Mouse (Mus musculus) thymus, adult 2 months (tissue): ENCODE measurements around the gene Scube3. TPM values are rescaled to one million over a fixed set of nuclear protein-coding genes. Genes with fewer than 3 reads are reported as not detected.

Experiments
- DNase-seq: peaks from one replicate; pipeline ENCODE4 v3.0.0; 2021
- H3K27ac ChIP-seq: fragments of 200-500 bp; 2 replicates; pipeline ENCODE4 v1.5.1; 2012; ENCODE audit warnings: low read length, control low read depth; ENCODE audit not compliant: control insufficient read depth, insufficient read depth
- H3K27me3 ChIP-seq: fragments of 200-500 bp; 2 replicates; pipeline ENCODE4 v1.6.1; 2012; ENCODE audit warnings: mild to moderate bottlenecking, low read length, moderate library complexity, mixed read lengths; ENCODE audit not compliant: control insufficient read depth, insufficient read depth
- H3K36me3 ChIP-seq: fragments of 200-500 bp; 2 replicates; pipeline ENCODE4 v1.6.1; 2012; ENCODE audit warnings: mild to moderate bottlenecking, low read length, moderate library complexity; ENCODE audit not compliant: control insufficient read depth, insufficient read depth
- H3K4me1 ChIP-seq: fragments of 200-500 bp; replicated peaks from 2 replicates; pipeline ENCODE4 v1.6.1; 2012; ENCODE audit warnings: low read length; ENCODE audit not compliant: control insufficient read depth, insufficient read depth
- H3K4me3 ChIP-seq: fragments of 200-500 bp; 2 replicates; pipeline ENCODE4 v1.5.1; 2012; ENCODE audit warnings: mild to moderate bottlenecking, low read length, control low read depth, moderate library complexity; ENCODE audit not compliant: control insufficient read depth, insufficient read depth
- CTCF ChIP-seq: fragments of 200-500 bp; IDR thresholded peaks from 2 replicates; pipeline ENCODE4 v1.5.1; 2012; ENCODE audit warnings: mild to moderate bottlenecking, control low read depth, low read length, moderate library complexity, borderline replicate concordance; ENCODE audit not compliant: control insufficient read depth, poor library complexity, insufficient read depth; ENCODE audit errors: extremely low read depth
- POLR2A ChIP-seq: fragments of 200-500 bp; IDR thresholded peaks from 2 replicates; pipeline ENCODE4 v1.6.1; 2012; ENCODE audit warnings: mild to moderate bottlenecking, low read length, control low read depth, moderate library complexity; ENCODE audit not compliant: control insufficient read depth, poor library complexity, insufficient read depth; ENCODE audit errors: extremely low read depth
- WGBS: fragments of 180-500 bp; shearing (Covaris S2); methylation state at CpG from one replicate; pipeline ENCODE4 v1.1.7; 2018; 5-methylcytosine and 5-hydroxymethylcytosine counted together
- polyA plus RNA-seq: library from polyadenylated mRNA; depleted of rRNA; stranded (reverse); fragments of >200 nt; gene quantifications from 2 replicates; pipeline ENCODE4 v1.2.3, GENCODE M21; 2012; rRNA removed

Scube3 gene
- polyA plus RNA-seq, result 1.6 and 3.0 TPM in 2 replicates

DNA sequence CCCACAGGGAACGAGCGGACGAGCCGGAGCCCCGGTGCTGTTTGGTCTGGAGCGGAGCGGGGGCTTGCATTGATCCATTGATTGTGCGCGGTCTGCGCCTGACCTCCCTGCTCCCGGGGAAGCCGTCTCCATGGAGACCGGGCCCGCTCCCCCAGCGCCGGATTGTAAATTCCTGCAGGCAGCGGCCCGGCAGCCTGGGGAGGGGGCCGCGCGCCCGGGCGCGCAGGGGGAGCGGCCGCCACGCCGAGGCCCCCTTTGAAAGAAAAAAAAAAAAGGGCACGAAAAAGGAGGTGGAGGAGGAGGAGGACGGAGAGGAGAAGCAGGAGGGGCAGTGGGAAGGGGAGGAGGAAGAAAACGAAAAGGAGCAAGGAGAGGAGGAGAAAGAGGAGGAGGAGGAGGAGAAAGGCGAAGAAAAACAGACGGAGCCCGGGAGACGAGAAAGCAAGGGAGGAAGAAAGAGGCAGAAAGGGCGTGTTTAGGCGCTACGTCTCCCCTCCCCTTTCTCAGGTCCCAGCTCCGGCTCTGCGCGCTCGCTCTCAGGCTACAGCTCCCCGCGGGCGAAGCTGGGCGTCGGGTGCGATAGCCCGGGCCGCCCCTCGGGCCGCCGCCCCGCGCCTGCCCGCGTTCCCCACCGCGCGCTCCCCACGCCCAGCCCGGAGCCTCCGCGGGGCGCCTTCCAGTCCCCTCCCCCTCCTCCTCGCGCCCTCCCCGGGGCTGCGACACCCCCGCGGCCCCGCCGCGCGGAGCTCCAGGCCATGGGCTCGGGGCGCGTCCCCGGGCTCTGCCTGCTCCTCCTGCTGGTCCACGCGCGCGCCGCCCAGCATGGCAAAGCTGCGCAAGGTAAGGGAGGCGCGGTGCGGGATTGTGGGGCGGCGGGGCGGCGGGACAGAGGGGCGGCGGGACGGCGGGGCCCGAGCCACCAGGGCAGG lies at the start of gene Scube3:
Gene Scube3 (plus strand): TSS at position 371 of the 929 bp plus-strand sequence.
- DNase-seq, result peak; percentile 26
- Histone ChIP-seq H3K27me3 (peaks cover 22% of the 10 kb centered on the region), H3K4me3 (peak within 1 kb of the TSS; percentile 43), H3K36me3 (no peaks in the 10 kb centered on the region), H3K4me1 (peaks cover 8% of the 10 kb centered on the region; the same call in 1 of the 2 replicates), H3K27ac (no peak within 1 kb of the TSS)
- TF ChIP-seq POLR2A, result no peak
- TF ChIP-seq CTCF, result no peak
- 2% methylated on average over 97 of the region's 97 CpGs for WGBS

DNA sequence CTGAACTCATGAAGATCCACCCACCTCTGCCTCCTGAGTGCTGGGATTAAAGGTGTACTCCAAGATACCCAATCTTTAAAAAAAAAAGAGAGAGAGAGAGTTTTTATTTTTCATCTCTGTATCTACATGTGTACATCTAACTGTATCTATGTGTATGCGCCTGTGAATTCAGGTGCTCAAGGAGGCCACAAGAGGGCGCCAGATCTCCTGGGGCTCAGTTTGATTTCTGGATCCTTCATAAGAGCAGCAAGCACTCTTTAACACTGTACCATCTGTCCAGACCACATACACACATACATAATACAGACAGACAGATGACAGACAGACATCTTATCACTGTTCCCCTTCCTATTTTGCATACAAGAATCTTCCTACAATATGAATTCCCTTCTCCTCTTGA lies 49.6 kb upstream of the Scube3 start:
- WGBS, result 96% methylated on average over 2 of the region's 2 CpGs
- Histone ChIP-seq H3K36me3 (no peaks in the 10 kb centered on the region), H3K4me3 (no peak overlapping the region), H3K4me1 (no peaks in the 10 kb centered on the region), H3K27me3 (no peaks in the 10 kb centered on the region), H3K27ac (no peak overlapping the region)
- no peak for DNase-seq
- TF ChIP-seq POLR2A (no peak), CTCF (no peak)

DNA sequence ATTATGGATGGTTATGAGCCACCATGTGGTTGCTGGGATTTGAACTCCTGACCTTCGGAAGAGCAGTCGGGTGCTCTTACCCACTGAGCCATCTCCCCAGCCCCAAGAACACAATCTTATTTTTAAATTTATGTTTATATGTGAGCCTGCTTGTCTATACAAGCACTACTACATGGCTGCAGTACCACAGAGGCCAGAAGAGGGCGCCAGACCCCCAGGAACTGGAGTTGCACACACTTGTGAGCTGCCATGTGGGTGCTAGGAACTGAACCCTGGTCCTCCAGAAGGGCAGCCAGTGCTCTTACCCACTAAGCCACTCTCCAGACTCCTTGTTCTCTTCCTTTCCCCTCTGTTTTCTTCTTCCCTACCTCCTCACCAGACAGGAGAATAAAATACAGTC lies 48.1 kb upstream of the Scube3 start:
- WGBS, result 85% methylated on average over 3 of the region's 3 CpGs
- DNase-seq, result no peak
- no peaks in the 10 kb centered on the region for H3K27me3 ChIP-seq
- TF ChIP-seq POLR2A (no peak), CTCF (no peak)
- H3K27ac ChIP-seq, result no peak overlapping the region
- H3K36me3 ChIP-seq, result no peaks in the 10 kb centered on the region
- H3K4me3 ChIP-seq, result no peak overlapping the region
- no peaks in the 10 kb centered on the region for H3K4me1 ChIP-seq

DNA sequence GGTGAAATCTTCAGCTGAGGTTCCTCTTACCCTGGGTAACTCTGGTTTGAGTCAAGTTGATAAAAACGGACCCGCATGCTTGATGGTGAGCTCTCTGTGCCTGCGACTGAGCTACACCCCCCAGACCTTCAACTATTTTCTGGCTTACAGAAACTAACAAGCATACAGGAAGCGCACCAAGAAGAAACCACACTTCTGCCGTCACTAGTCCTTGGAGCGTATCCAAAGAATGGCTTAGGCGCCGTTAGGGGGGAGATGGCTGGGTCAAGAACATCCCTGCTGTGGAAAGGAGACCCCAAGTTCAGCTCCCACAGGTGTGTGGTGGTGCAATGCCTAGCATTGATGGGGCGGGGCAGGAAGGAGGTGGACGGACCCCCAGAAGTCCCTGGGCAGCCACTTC lies 45.5 kb upstream of the Scube3 start:
- no peaks in the 10 kb centered on the region for H3K27me3 ChIP-seq
- 13% methylated on average over 10 of the region's 10 CpGs for WGBS
- DNase-seq, result no peak
- H3K4me3 ChIP-seq, result no peak overlapping the region
- no peak for TF ChIP-seq POLR2A
- H3K27ac ChIP-seq, result no peak overlapping the region
- no peaks in the 10 kb centered on the region for H3K36me3 ChIP-seq
- no peaks in the 10 kb centered on the region for H3K4me1 ChIP-seq

DNA sequence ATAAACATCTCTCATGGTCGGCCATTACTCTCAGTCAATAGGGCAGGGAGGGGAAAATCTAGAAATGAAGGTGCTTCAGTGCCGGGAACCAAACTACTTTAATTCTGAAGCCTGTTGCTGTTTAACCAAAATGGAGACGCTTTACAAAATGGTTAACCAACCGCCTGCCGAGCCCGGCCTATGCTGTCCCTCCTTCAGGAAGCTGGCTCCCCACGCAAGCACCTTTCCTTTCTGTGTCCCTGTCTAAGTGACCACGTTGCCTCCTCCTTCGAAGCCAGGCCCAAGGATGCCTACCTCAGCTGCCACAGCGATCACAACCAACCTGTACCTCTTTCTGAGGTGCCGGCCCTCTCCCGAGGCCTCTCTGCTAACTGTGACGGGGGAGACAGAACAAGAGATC lies 44.6 kb upstream of the Scube3 start:
- WGBS, result 87% methylated on average over 13 of the region's 13 CpGs
- Histone ChIP-seq H3K27ac (no peak overlapping the region), H3K4me3 (no peak overlapping the region), H3K36me3 (no peaks in the 10 kb centered on the region), H3K4me1 (no peaks in the 10 kb centered on the region), H3K27me3 (no peaks in the 10 kb centered on the region)
- DNase-seq, result no peak
- TF ChIP-seq POLR2A (no peak), CTCF (no peak)

DNA sequence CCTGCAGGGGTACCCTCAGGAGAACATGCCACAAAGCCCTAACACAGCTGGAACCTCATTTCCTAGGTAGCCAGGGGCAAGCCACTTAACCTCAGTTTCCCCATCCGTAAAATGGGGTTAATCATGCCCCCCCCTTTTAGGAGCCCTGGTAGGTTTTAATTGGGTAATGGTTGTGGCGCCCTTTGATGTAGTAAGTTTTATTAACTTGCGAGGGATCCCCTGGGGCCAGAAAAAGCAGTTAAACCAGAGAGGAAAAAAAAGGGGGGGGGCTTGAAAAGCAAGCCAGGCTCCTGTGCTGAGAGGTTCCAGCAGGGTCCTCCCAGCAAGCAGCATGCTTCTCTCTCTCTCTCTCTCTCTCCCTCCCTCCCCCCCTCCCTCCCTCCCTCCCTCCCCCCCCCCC lies 42.9 kb upstream of the Scube3 start:
- H3K4me1 ChIP-seq, result no peaks in the 10 kb centered on the region
- H3K27me3 ChIP-seq, result no peaks in the 10 kb centered on the region
- no peaks in the 10 kb centered on the region for H3K36me3 ChIP-seq
- WGBS, result 80% methylated on average over 3 of the region's 3 CpGs
- no peak overlapping the region for H3K27ac ChIP-seq
- no peak for DNase-seq
- no peak overlapping the region for H3K4me3 ChIP-seq
- no peak for TF ChIP-seq CTCF
- TF ChIP-seq POLR2A, result no peak

DNA sequence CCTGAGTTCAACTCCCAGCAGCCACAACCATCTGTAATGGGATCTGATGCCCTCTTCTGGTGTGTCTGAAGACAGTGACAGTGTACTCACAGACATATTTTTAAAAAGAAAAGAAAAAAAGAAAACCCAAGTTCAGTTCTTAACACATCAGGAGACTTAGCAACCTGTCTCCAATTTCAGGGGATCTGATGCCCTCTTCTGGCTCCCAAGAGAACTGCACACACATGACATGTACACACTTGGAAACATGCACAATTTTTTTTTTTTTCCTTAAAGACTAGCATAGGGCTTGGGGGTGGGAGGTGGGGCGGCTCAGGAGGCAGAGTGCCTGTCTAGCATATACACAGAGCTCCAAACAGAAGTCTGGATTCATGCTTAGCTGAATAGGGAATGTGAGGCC lies 41.3 kb upstream of the Scube3 start:
- 88% methylated on average over 1 of the region's 1 CpGs for WGBS
- Histone ChIP-seq H3K4me3 (no peak overlapping the region), H3K4me1 (no peaks in the 10 kb centered on the region), H3K27me3 (no peaks in the 10 kb centered on the region), H3K27ac (no peak overlapping the region), H3K36me3 (no peaks in the 10 kb centered on the region)
- TF ChIP-seq POLR2A (no peak), CTCF (no peak)
- DNase-seq, result no peak
